Mouse (Mus musculus) heart, embryonic 13.5 days (tissue): ENCODE measurements at regions not wholly inside any gene's neighbourhood (a gene's known extent, or its start where the extent isn't known, plus 50 kb on each side); places are given as distances from the start of the nearest gene placed in this dataset.
"Not testable (repeated sequence)": the region's sequence is repeated elsewhere in the genome, so short reads cannot be mapped to it uniquely, and the experiment has no call there.

Experiments
- ATAC-seq: fragments of 200-750 bp; cut with Nextera tagmentation; 2 replicates; pipeline ENCODE4 v1.8.0; 2017; ENCODE audit warnings: moderate TSS enrichment; ENCODE audit not compliant: insufficient number of reproducible peaks, low FRiP score, low TSS enrichment; ENCODE audit errors: extremely low read depth
- H3K27ac ChIP-seq: fragments of 300-500 bp; sonication (generic); replicated peaks from 2 replicates; pipeline ENCODE4 v1.5.1; 2015; ENCODE audit warnings: moderate library complexity, mild to moderate bottlenecking, inconsistent platforms
- H3K27me3 ChIP-seq: fragments of 300-500 bp; sonication (generic); replicated peaks from 2 replicates; pipeline ENCODE4 v1.6.1; 2015; ENCODE audit warnings: mild to moderate bottlenecking, inconsistent platforms
- H3K36me3 ChIP-seq: fragments of 300-500 bp; sonication (generic); 2 replicates; pipeline ENCODE4 v1.6.1; 2015; ENCODE audit warnings: mild to moderate bottlenecking, inconsistent platforms
- H3K4me1 ChIP-seq: fragments of 300-500 bp; sonication (generic); 2 replicates; pipeline ENCODE4 v1.6.1; 2015; ENCODE audit warnings: inconsistent platforms
- H3K4me2 ChIP-seq: fragments of 300-500 bp; sonication (generic); 2 replicates; pipeline ENCODE4 v1.6.1; 2015; ENCODE audit warnings: inconsistent platforms, mild to moderate bottlenecking, moderate library complexity
- H3K4me3 ChIP-seq: fragments of 300-500 bp; sonication (generic); 2 replicates; pipeline ENCODE4 v1.5.1; 2015; ENCODE audit warnings: moderate library complexity, mild to moderate bottlenecking, inconsistent platforms
- H3K9ac ChIP-seq: fragments of 300-500 bp; sonication (generic); 2 replicates; pipeline ENCODE4 v1.6.1; 2015; ENCODE audit warnings: inconsistent platforms, mild to moderate bottlenecking, moderate library complexity
- H3K9me3 ChIP-seq: fragments of 300-500 bp; sonication (generic); 2 replicates; pipeline ENCODE4 v1.6.1; 2016; ENCODE audit warnings: inconsistent platforms
- WGBS: fragments of 180-500 bp; shearing (Covaris S2); methylation state at CpG from one replicate; pipeline ENCODE4 v1.1.7; 2015; ENCODE audit warnings: mixed read lengths; 5-methylcytosine and 5-hydroxymethylcytosine counted together

GRCm38 (mm10) chr2:51752941-51753564 is 125.7 kb downstream of the Tas2r134 start:
- no peak overlapping the region for H3K4me3 ChIP-seq
- no peak for ATAC-seq
- WGBS = 68% methylated on average over 12 of the region's 12 CpGs
- no peak overlapping the region for H3K27ac ChIP-seq
- no peak overlapping the region for H3K4me2 ChIP-seq
- 0 out of 2 replicates have a peak, but pooled peaks cover 5% of the 10 kb centered on the region for H3K9me3 ChIP-seq
- H3K36me3 ChIP-seq = no peaks in the 10 kb centered on the region
- 0 out of 2 replicates have a peak, but pooled peaks cover 2% of the 10 kb centered on the region for H3K4me1 ChIP-seq
- H3K27me3 ChIP-seq = no peaks in the 10 kb centered on the region
- H3K9ac ChIP-seq = no peak overlapping the region

- no peak overlapping the region for H3K4me3 ChIP-seq
- no peaks in the 10 kb centered on the region for H3K27me3 ChIP-seq
- no peak for ATAC-seq
- H3K27ac ChIP-seq = no peak overlapping the region
- H3K9ac ChIP-seq = no peak overlapping the region
- no peaks in the 10 kb centered on the region for H3K36me3 ChIP-seq
- 0 out of 2 replicates have a peak, but pooled peaks cover 5% of the 10 kb centered on the region for H3K9me3 ChIP-seq
- 0 out of 2 replicates have a peak, but pooled peaks cover 3% of the 10 kb centered on the region for H3K4me1 ChIP-seq
- H3K4me2 ChIP-seq = no peak overlapping the region
- WGBS = 55% methylated on average over 7 of the region's 7 CpGs
These were observed 126.3 kb downstream of the Tas2r134 start for GRCm38 (mm10) chr2:51753565-51754031.

DNA sequence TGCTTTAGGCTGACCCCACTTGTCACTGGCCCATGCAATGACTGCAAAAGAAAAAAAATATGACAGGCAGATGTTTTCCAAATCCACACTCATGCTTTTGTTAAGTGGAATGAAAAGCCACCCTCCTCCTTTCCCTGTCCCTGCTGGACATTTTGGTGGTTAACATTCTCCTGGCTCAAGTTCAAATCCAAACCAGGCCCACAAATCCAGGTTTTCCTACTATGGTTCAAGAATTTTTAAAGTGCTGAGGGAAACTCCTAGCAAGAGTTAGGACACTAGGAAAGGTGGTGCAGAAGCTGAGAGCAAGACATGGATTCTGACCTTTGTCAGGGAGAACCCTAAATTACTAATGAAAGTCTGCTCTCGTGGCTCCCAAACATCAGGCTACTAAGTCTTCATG is 130.1 kb downstream of the Tas2r134 start:
- Histone ChIP-seq H3K9me3 (no peaks in the 10 kb centered on the region), H3K27ac (no peak overlapping the region), H3K27me3 (no peaks in the 10 kb centered on the region), H3K4me2 (no peak overlapping the region), H3K4me1 (0 out of 2 replicates have a peak, but pooled peaks cover 3% of the 10 kb centered on the region), H3K4me3 (no peak overlapping the region), H3K36me3 (no peaks in the 10 kb centered on the region), H3K9ac (no peak overlapping the region)
- no peak for ATAC-seq
- 79% methylated on average over 1 of the region's 1 CpGs for WGBS

DNA sequence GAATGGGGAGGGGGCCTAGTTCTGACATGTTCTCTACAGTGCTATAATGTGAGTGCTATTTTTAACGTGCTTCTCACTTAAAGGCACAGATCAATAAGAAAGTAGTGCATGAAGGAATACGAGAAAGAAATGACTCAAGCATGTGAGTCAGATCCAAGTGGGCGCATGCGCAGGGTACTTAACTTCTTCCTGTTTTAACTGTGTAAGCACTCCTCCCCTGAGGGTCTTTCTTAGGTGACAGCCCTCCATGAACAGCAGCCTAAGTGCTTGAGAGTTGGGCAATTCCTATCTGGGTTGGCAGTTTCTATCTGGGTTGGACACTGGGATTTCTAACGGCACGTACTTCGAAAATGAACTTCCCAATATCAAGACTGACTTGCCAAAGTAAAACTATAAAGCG is 130.8 kb downstream of the Tas2r134 start:
- H3K4me2 ChIP-seq = no peak overlapping the region
- H3K9me3 ChIP-seq = no peaks in the 10 kb centered on the region
- H3K4me3 ChIP-seq = no peak overlapping the region
- 73% methylated on average over 8 of the region's 8 CpGs for WGBS
- H3K27me3 ChIP-seq = no peaks in the 10 kb centered on the region
- no peaks in the 10 kb centered on the region for H3K36me3 ChIP-seq
- no peak overlapping the region for H3K9ac ChIP-seq
- 0 out of 2 replicates have a peak, but pooled peaks cover 3% of the 10 kb centered on the region for H3K4me1 ChIP-seq
- ATAC-seq = no peak
- H3K27ac ChIP-seq = no peak overlapping the region

GRCm38 (mm10) chr2:51762866-51763265 is 135.6 kb downstream of the Tas2r134 start:
- 87% methylated on average over 4 of the region's 4 CpGs for WGBS
- Histone ChIP-seq H3K27me3 (no peaks in the 10 kb centered on the region), H3K4me3 (no peak overlapping the region), H3K4me2 (no peak overlapping the region), H3K9ac (no peak overlapping the region), H3K4me1 (peaks cover 11% of the 10 kb centered on the region), H3K27ac (no peak overlapping the region), H3K36me3 (no peaks in the 10 kb centered on the region), H3K9me3 (no peaks in the 10 kb centered on the region)
- no peak for ATAC-seq

DNA sequence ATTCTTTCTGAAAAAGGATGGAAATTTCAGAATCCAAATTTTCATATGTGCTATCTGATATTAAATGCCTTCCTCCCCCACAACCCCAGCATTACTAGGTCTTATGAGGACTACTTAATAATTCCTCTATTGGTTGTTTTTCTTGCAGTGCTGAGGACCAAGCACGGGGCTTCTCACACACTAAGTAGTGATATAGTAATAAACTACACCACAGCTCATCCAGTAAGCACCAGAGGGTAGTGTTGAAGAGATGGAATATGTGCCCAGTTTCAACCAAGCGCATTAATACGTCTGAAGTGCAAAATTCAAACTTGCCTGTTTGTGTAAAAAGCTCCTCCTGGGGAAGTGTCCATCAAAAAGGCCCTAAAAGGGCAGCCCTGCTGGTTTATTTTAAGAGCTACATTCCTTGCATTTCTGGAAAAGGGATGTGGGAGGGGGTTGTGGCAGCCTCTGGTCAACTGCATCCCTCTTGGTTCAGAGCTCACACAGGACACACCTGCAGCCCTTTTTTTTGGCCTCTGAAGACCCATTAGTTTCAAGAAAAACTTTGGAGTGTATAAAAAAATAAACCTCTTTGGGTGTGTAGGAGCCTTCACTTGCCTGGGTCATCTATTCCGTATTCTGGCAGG is 140.3 kb downstream of the Tas2r134 start:
- peak overlapping the region; percentile 69 for H3K27ac ChIP-seq
- WGBS = 49% methylated on average over 4 of the region's 4 CpGs
- H3K4me1 ChIP-seq = peaks cover 19% of the 10 kb centered on the region

GRCm38 (mm10) chr2:51768298-51769271 is 141.3 kb downstream of the Tas2r134 start:
- ATAC-seq = peak; percentile 25; the same call in 1 of the 2 replicates

More for the DNA sequence above, 140.3 kb downstream of the Tas2r134 start:
- H3K4me2 ChIP-seq = no peak overlapping the region
- H3K36me3 ChIP-seq = no peaks in the 10 kb centered on the region
- H3K4me3 ChIP-seq = no peak overlapping the region
- no peak for ATAC-seq
- no peak overlapping the region for H3K9ac ChIP-seq
- H3K9me3 ChIP-seq = no peaks in the 10 kb centered on the region
- H3K27me3 ChIP-seq = no peaks in the 10 kb centered on the region

GRCm38 (mm10) chr2:51785169-51785568 is 149.8 kb downstream of the Rbm43 start:
- Histone ChIP-seq H3K27me3 (no peaks in the 10 kb centered on the region), H3K9me3 (no peaks in the 10 kb centered on the region), H3K36me3 (no peaks in the 10 kb centered on the region), H3K4me3 (no peak overlapping the region), H3K4me2 (no peak overlapping the region), H3K9ac (no peak overlapping the region), H3K27ac (no peak overlapping the region), H3K4me1 (no peaks in the 10 kb centered on the region)
- WGBS = 98% methylated on average over 1 of the region's 1 CpGs
- ATAC-seq = no peak

More at GRCm38 (mm10) chr2:51768298-51769271, 141.3 kb downstream of the Tas2r134 start:
- Histone ChIP-seq H3K27me3 (no peaks in the 10 kb centered on the region), H3K4me3 (no peak overlapping the region), H3K9me3 (no peaks in the 10 kb centered on the region), H3K9ac (no peak overlapping the region), H3K4me2 (0 out of 2 replicates have a peak overlapping the region, but pooled peaks have one; percentile 7), H3K4me1 (peaks cover 19% of the 10 kb centered on the region), H3K27ac (peak overlapping the region; percentile 69), H3K36me3 (no peaks in the 10 kb centered on the region)
- 56% methylated on average over 12 of the region's 12 CpGs for WGBS

DNA sequence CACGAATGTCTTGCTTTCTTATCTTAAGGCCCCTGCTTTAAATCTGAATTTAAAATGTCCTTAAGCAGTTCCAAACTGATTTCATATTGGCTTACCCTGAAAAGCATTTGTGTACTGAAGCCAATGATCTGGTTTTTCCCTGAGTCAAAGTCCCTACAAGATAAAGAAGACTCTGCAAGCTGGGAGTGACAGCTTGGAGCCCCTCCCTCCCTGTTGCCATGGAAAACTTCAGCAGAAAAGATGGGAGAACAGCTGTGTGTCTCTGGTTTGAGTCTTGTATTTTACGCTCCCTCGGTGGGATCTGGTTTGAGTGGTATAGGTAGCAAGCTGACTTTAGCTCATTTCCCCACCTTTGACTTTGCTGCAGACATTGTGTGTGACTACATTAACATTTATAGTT is 146.1 kb downstream of the Rbm43 start:
- 59% methylated on average over 3 of the region's 3 CpGs for WGBS
- no peak overlapping the region for H3K4me3 ChIP-seq
- H3K36me3 ChIP-seq = no peaks in the 10 kb centered on the region
- no peaks in the 10 kb centered on the region for H3K27me3 ChIP-seq
- ATAC-seq = no peak
- no peak overlapping the region for H3K4me2 ChIP-seq
- no peaks in the 10 kb centered on the region for H3K9me3 ChIP-seq
- H3K4me1 ChIP-seq = no peaks in the 10 kb centered on the region
- no peak overlapping the region for H3K27ac ChIP-seq
- no peak overlapping the region for H3K9ac ChIP-seq

GRCm38 (mm10) chr2:51793291-51793690 is 141.7 kb downstream of the Rbm43 start:
- H3K9me3 ChIP-seq, H3K36me3 ChIP-seq, H3K27ac ChIP-seq, H3K9ac ChIP-seq, H3K4me1 ChIP-seq, H3K27me3 ChIP-seq, ATAC-seq, H3K4me2 ChIP-seq, H3K4me3 ChIP-seq: not testable (repeated sequence)
- WGBS = 84% methylated on average over 2 of the region's 2 CpGs

DNA sequence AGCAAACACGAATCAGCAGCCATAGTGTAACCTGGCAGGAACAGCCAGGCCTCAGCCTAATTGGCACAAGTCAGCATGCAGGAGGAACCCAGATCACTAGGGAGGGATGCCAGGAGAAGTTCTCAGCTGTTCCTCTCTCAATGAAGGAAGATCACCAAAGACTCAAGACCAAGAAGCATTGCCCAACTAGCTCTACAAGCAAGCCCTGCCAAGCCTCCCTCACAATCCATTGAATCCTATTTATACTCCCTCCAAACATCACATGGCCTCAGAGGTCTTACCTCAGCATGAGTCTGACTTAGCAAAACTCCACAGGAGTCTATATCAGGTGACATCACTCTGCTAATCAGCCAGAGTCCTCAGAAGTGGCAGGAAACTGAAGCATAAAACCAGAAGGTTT is 135.1 kb downstream of the Rbm43 start:
- no peak for ATAC-seq
- no peaks in the 10 kb centered on the region for H3K9me3 ChIP-seq
- H3K27ac ChIP-seq = no peak overlapping the region
- WGBS = 86% methylated on average over 1 of the region's 1 CpGs
- H3K36me3 ChIP-seq = no peaks in the 10 kb centered on the region
- H3K4me3 ChIP-seq = no peak overlapping the region
- H3K9ac ChIP-seq = no peak overlapping the region
- no peaks in the 10 kb centered on the region for H3K27me3 ChIP-seq
- H3K4me1 ChIP-seq = no peaks in the 10 kb centered on the region
- H3K4me2 ChIP-seq = no peak overlapping the region
